Mouse (Mus musculus): ENCODE data around the gene Ccdc30. TPM values are rescaled to one million over a fixed set of nuclear protein-coding genes. Genes with fewer than 3 reads are reported as not detected.
A peak's percentile ranks its signal among the peaks of the same experiment; 100 is the strongest.

The Ccdc30 gene
- total and polyA plus RNA-seq, 3 experiments = 0.41 to 0.52 TPM; not detected in 1

DNA sequence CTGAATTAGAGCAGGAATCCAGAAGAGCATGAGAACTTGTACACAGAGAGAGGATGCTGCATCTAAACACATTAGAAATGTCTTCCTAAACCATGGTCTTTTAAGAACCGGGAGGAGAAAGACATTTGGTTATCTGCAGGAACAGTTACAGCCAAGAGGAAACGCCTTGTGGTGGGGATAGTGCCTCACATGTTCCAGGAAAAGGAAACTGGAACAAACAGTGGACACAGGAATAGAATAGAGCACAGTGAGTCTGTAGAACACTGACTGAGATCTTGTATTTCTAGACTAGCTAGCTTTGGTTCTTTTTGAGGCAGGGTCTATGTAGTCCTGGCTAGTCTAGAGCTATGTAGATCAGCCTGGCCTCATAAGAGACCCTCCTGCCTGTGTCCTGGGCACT, 140.1 kb downstream of the Ccdc30 start:
- TF ChIP-seq CTCF (IDR thresholded peaks at IDR 0.05) = peak; percentile 55
- peak; percentile 70; the same call in 1 of the 2 replicates for TF ChIP-seq POLR2A (IDR thresholded peaks at IDR 0.05; ENCODE audit: insufficient read depth, low read depth, low read length)
- TF ChIP-seq EP300 (IDR thresholded peaks at IDR 0.05; ENCODE audit: insufficient read depth, low read depth, low read length) = no peak
- WGBS = 16% methylated on average over 2 of the region's 2 CpGs
- no peaks in the 10 kb centered on the region for H3K27me3 ChIP-seq (ENCODE audit: control insufficient read depth, insufficient read depth, low read length)
- no peaks in the 10 kb centered on the region for H3K79me2 ChIP-seq (replicated peaks; ENCODE audit: control insufficient read depth, insufficient read depth, low read length)
- intact Hi-C loops (cut with DNase I) = loop anchor here (1.0 to 2.0 kb wide), 2 partner anchors 14 to 28 kb away; no protein-coding TSS in a partner anchor
- H3K9ac ChIP-seq (ENCODE audit: low read depth, low read length) = peak overlapping the region; percentile 49
- DNase-seq = peak in 1 of 2 experiments; percentile 47
- H3K4me1 ChIP-seq (ENCODE audit: control insufficient read depth, insufficient read depth, low read length) = peaks cover 9% of the 10 kb centered on the region
- peak overlapping the region; percentile 94 for H3K27ac ChIP-seq
- H3K36me3 ChIP-seq (ENCODE audit: control insufficient read depth, insufficient read depth, low read length) = peaks cover 34% of the 10 kb centered on the region
- no peak overlapping the region; the same call in 1 of the 2 replicates for H3K4me3 ChIP-seq

DNA sequence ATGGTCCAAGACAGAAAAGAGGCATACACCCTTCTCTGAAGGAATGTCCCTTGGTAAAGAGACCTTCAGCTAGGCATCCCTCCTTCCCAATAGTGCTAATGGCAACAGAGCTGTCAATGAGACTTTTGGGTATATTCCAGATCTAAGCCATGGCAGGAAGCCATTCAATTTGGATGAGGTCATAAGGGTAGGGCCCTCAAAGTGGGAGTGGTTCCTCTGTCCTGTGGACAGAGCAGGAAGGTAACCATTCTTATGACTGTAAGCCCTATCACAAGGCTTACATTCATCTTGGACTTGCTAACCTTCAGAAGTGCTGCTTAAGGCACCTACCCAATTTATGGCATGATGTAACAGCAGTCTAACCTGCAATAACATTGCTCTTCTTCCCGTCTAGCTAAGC, 140.7 kb downstream of the Ccdc30 start:
- Histone ChIP-seq H3K79me2 (replicated peaks; ENCODE audit: control insufficient read depth, insufficient read depth, low read length) (no peaks in the 10 kb centered on the region), H3K36me3 (ENCODE audit: control insufficient read depth, insufficient read depth, low read length) (peaks cover 33% of the 10 kb centered on the region), H3K4me1 (ENCODE audit: control insufficient read depth, insufficient read depth, low read length) (peaks cover 9% of the 10 kb centered on the region), H3K27ac (peak overlapping the region; percentile 94), H3K27me3 (ENCODE audit: control insufficient read depth, insufficient read depth, low read length) (no peaks in the 10 kb centered on the region), H3K4me3 (no peak overlapping the region; the same call in 1 of the 2 replicates), H3K9ac (ENCODE audit: low read depth, low read length) (peak overlapping the region; percentile 49)
- intact Hi-C loops (cut with DNase I) = loop anchor here (1.0 to 2.0 kb wide), 2 partner anchors 13 to 28 kb away; no protein-coding TSS in a partner anchor
- TF ChIP-seq CTCF (IDR thresholded peaks at IDR 0.05) (no peak), EP300 (IDR thresholded peaks at IDR 0.05; ENCODE audit: insufficient read depth, low read depth, low read length) (peak; percentile 45; the same call in 1 of the 2 replicates), POLR2A (IDR thresholded peaks at IDR 0.05; ENCODE audit: insufficient read depth, low read depth, low read length) (peak; percentile 49; the same call in 1 of the 2 replicates)
- WGBS = 51% methylated on average over 1 of the region's 1 CpGs
- DNase-seq = peak in 1 of 2 experiments; percentile 57

Other genes with a start within 250 kb of the Ccdc30 start
- gene Zfp691, start 241.3 kb downstream of the Ccdc30 start, total RNA-seq (2021) = 10 to 100 TPM; 20.6 to 23.4 TPM
- gene Zfp691, start 241.3 kb downstream of the Ccdc30 start, polyA plus RNA-seq (2012; rRNA removed) = 20.6 and 41.2 TPM in 2 replicates
- gene Ermap, start 225.5 kb downstream of the Ccdc30 start, total RNA-seq (2021) = under 1 TPM in 1 of 2 experiments, not detected in 1; 0.09 TPM
- gene Ermap, start 225.5 kb downstream of the Ccdc30 start, polyA plus RNA-seq (2012; rRNA removed) = 0.10 and 0.20 TPM in 2 replicates
- gene Svbp, start 220.2 kb downstream of the Ccdc30 start, total RNA-seq (2021) = 10 to 100 TPM; 13.6 to 17.5 TPM
- 20.3 and 24.5 TPM in 2 replicates for gene Svbp, start 220.2 kb downstream of the Ccdc30 start, polyA plus RNA-seq (2012; rRNA removed)
- not detected for gene Tmem269, start 197.3 kb downstream of the Ccdc30 start, total RNA-seq (2021)
- gene Tmem269, start 197.3 kb downstream of the Ccdc30 start, polyA plus RNA-seq (2012; rRNA removed) = 0.16 and 0.67 TPM in 2 replicates
- 10 to 100 TPM; 17.7 to 24.8 TPM for gene AU022252, start 182.8 kb downstream of the Ccdc30 start, total RNA-seq (2021)
- 6.4 and 11.2 TPM in 2 replicates for gene AU022252, start 182.8 kb downstream of the Ccdc30 start, polyA plus RNA-seq (2012; rRNA removed)
- gene P3h1, start 182.6 kb downstream of the Ccdc30 start, total RNA-seq (2021) = 10 to 100 TPM; 10.5 to 10.8 TPM
- gene P3h1, start 182.6 kb downstream of the Ccdc30 start, polyA plus RNA-seq (2012; rRNA removed) = 14.5 and 17.8 TPM in 2 replicates
- not detected for gene Cldn19, start 160.1 kb downstream of the Ccdc30 start, total RNA-seq (2021)
- 0.37 TPM in 1 of 2 replicates, not detected in the other for gene Cldn19, start 160.1 kb downstream of the Ccdc30 start, polyA plus RNA-seq (2012; rRNA removed)
- 100 to 1,000 TPM; 773 to 861 TPM for gene Ybx1, start 120.9 kb downstream of the Ccdc30 start, total RNA-seq (2021)
- 266 and 385 TPM in 2 replicates for gene Ybx1, start 120.9 kb downstream of the Ccdc30 start, polyA plus RNA-seq (2012; rRNA removed)
- 10 to 100 TPM in 1 of 2 experiments, 1 to 10 TPM in 1; 8.2 to 10.3 TPM for gene Ppih, start 95.0 kb downstream of the Ccdc30 start, total RNA-seq (2021)
- 5.5 and 7.4 TPM in 2 replicates for gene Ppih, start 95.0 kb downstream of the Ccdc30 start, polyA plus RNA-seq (2012; rRNA removed)
- gene Ppcs, start 6.9 kb upstream of the Ccdc30 start, total RNA-seq (2021) = 1 to 10 TPM; 7.8 to 9.2 TPM
- 10.6 and 11.2 TPM in 2 replicates for gene Ppcs, start 6.9 kb upstream of the Ccdc30 start, polyA plus RNA-seq (2012; rRNA removed)
- gene Zmynd12, start 7.3 kb upstream of the Ccdc30 start, total RNA-seq (2021) = not detected
- 0.74 TPM in 1 of 2 replicates, not detected in the other for gene Zmynd12, start 7.3 kb upstream of the Ccdc30 start, polyA plus RNA-seq (2012; rRNA removed)
- gene Rimkla, start 77.1 kb upstream of the Ccdc30 start, total RNA-seq (2021) = under 1 TPM; 0.66 to 0.70 TPM
- 0.56 and 1.1 TPM in 2 replicates for gene Rimkla, start 77.1 kb upstream of the Ccdc30 start, polyA plus RNA-seq (2012; rRNA removed)
- 10 to 100 TPM; 30.3 to 32.1 TPM for gene Foxj3, start 121.5 kb upstream of the Ccdc30 start, total RNA-seq (2021)
- gene Foxj3, start 121.5 kb upstream of the Ccdc30 start, polyA plus RNA-seq (2012; rRNA removed) = 13.5 and 19.4 TPM in 2 replicates
- gene Frg2f1, start 124.0 kb upstream of the Ccdc30 start, total RNA-seq (2021) = 1 to 10 TPM; 6.3 to 6.7 TPM
- 3.8 and 4.3 TPM in 2 replicates for gene Frg2f1, start 124.0 kb upstream of the Ccdc30 start, polyA plus RNA-seq (2012; rRNA removed)
- not detected for gene Guca2a, start 222.2 kb upstream of the Ccdc30 start, total RNA-seq (2021)
- 0.21 TPM in 1 of 2 replicates, not detected in the other for gene Guca2a, start 222.2 kb upstream of the Ccdc30 start, polyA plus RNA-seq (2012; rRNA removed)
- under 1 TPM; 0.44 to 0.68 TPM for gene Guca2b, start 243.4 kb upstream of the Ccdc30 start, total RNA-seq (2021)
- gene Guca2b, start 243.4 kb upstream of the Ccdc30 start, polyA plus RNA-seq (2012; rRNA removed) = 0.35 TPM in 1 of 2 replicates, not detected in the other